Mouse (Mus musculus) small intestine, adult 2 months (tissue): ENCODE data around the gene Tesk2.

ENCODE experiments used
- CTCF ChIP-seq: fragments of 200-500 bp; IDR thresholded peaks from 2 replicates; pipeline ENCODE4 v1.5.1; 2012; ENCODE audit warnings: low read depth, mild to moderate bottlenecking, control low read depth, inconsistent platforms, low read length, moderate library complexity, mixed read lengths; ENCODE audit not compliant: insufficient replicate concordance, insufficient read length; ENCODE audit errors: extremely low read depth
- POLR2A ChIP-seq: fragments of 200-500 bp; IDR thresholded peaks from 2 replicates; pipeline ENCODE4 v1.6.1; 2012; ENCODE audit warnings: low read depth, mild to moderate bottlenecking, control low read depth, inconsistent platforms, low read length, moderate library complexity

DNA sequence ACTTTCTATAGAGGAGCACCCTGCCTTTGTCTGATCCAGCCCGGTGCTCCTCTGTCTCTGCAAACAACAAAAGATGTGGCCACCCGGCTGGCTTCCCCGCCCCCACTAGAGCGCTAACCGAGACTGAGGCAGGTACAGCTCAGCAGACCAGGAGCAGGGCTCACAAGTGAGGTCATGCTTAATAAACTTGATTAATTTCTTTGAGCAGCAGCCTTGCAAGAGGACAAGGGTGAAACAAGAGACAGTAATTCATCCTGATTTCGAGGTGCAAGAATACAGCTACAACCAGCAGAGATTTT lies 109.3 kb downstream of the Tesk2 start:
- TF ChIP-seq CTCF (no peak), POLR2A (no peak)
